Comparison of ENCODE assay signal across 8 mouse cellular contexts in the genomic region with DNA sequence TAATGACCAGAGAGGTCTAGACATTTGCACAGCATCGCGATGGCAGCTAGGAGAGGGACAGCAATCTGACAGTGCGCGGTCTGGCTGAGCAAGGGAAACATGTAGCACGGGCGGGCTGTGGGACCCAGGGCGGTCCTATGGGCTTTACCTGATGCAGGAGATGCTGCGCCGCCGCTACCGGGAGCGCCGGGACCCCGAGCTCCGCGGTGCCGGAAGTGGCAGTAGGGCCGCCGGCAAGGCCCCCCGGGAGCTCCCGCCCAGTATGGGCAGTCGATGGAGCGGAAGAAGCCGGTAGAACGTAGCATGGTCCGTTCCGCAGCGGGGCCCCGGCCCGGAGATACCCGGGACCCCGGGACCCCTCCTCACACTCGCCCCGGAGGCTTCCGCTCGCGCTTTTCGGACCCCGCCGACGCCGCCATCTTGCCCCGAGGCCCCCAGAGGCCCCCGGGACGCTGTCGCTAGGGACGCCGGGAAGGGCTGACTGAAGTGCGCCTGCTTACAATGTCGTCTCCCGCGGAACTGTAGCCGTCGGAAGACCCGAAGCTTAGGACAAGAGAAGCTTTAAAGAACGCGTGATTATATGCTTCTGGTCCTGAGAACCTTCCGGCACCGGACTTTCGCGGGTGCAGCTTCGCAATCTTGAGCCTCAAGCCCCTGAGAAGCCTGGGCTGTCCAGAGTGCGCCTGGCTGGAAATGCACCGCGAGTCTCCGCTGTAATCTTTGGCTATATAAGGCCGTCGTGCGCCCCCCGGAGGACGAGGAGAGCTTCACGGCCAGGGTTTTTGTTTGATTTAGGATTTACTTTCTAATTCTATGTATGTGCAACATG. TPM values are rescaled to one million over a fixed set of nuclear protein-coding genes. Genes with fewer than 3 reads are reported as not detected.
A peak's percentile ranks its signal among the peaks of the same experiment; 100 is the strongest.
DNase-seq lines count a peak whose midpoint lies in the region; ATAC-seq and TF ChIP-seq lines count a peak whose summit lies in the region.

A gene (minus strand): TSS at position 445 of the 829 bp plus-strand sequence.

- under 1% methylated on average over 72 of the region's 72 CpGs for WGBS in forebrain, embryonic 12.5 days
- WGBS in heart, postnatal 0 days, result under 1% methylated on average over 72 of the region's 72 CpGs
- under 1% methylated on average over 71 of the region's 72 CpGs for WGBS in liver, embryonic 16.5 days (ENCODE audit: insufficient replicate concordance)
- under 1% methylated on average over 72 of the region's 72 CpGs for WGBS in neural tube, embryonic 13.5 days

- H3K36me3 ChIP-seq in E14TG2a.4 (ENCODE audit: insufficient read depth, low read length), result peaks cover 46% of the 10 kb centered on the region
- no peaks in the 10 kb centered on the region for H3K36me3 ChIP-seq in forebrain, embryonic 12.5 days (replicated peaks)
- H3K36me3 ChIP-seq in heart, postnatal 0 days (replicated peaks; ENCODE audit: control insufficient read depth, insufficient read depth, low read length), result no peaks in the 10 kb centered on the region
- H3K36me3 ChIP-seq in liver, embryonic 16.5 days (ENCODE audit: control insufficient read depth, insufficient read depth), result peaks cover 5% of the 10 kb centered on the region; the same call in 1 of the 2 replicates
- no peaks in the 10 kb centered on the region; the same call in 1 of the 2 replicates for H3K36me3 ChIP-seq in neural tube, embryonic 13.5 days
- H3K36me3 ChIP-seq in testis, adult 2 months (ENCODE audit: control insufficient read depth, insufficient read depth, low read length), result no peaks in the 10 kb centered on the region

- peak; percentile 94 for DNase-seq in c-Kit-positive CD71-positive TER-119-positive erythroid progenitor cells, embryonic 14.5 days (ENCODE audit: low spot score)
- DNase-seq in heart, postnatal 0 days (ENCODE audit: low spot score), result peak; percentile 93
- peak; percentile 97 for DNase-seq in kidney, postnatal 4 days

- peak within 1 kb of the TSS; percentile 100 for H3K4me3 ChIP-seq in E14TG2a.4 (replicated peaks; ENCODE audit: low read length)
- H3K4me3 ChIP-seq in forebrain, embryonic 12.5 days (replicated peaks), result peak within 1 kb of the TSS; percentile 99
- H3K4me3 ChIP-seq in heart, postnatal 0 days (ENCODE audit: low read depth, low read length), result peak within 1 kb of the TSS; percentile 93
- H3K4me3 ChIP-seq in liver, embryonic 16.5 days (ENCODE audit: low read depth, low read length), result peak within 1 kb of the TSS; percentile 91
- peak within 1 kb of the TSS; percentile 95 for H3K4me3 ChIP-seq in neural tube, embryonic 13.5 days
- peak within 1 kb of the TSS; percentile 99 for H3K4me3 ChIP-seq in testis, adult 2 months (ENCODE audit: control insufficient read depth, low read depth, low read length)

- TF ChIP-seq POLR2A in testis, adult 2 months (IDR thresholded peaks at IDR 0.05; ENCODE audit: control insufficient read depth, low read depth, low read length), result peak; percentile 38

- peak; percentile 91 for TF ChIP-seq EP300 in heart, postnatal 0 days (IDR thresholded peaks at IDR 0.05; ENCODE audit: low read depth)

- peak; percentile 82 for ATAC-seq in forebrain, embryonic 12.5 days (ENCODE audit: low FRiP score)
- ATAC-seq in heart, postnatal 0 days (ENCODE audit: insufficient read depth, low read depth), result peak; percentile 87
- peak; percentile 81 for ATAC-seq in liver, embryonic 16.5 days (ENCODE audit: low read depth)
- peak; percentile 75 for ATAC-seq in neural tube, embryonic 13.5 days (ENCODE audit: low read depth)

- H3K4me2 ChIP-seq in forebrain, embryonic 12.5 days, result peak within 1 kb of the TSS; percentile 95
- H3K4me2 ChIP-seq in heart, postnatal 0 days (ENCODE audit: low read depth, low read length), result peak within 1 kb of the TSS; percentile 79
- peak within 1 kb of the TSS; percentile 74 for H3K4me2 ChIP-seq in liver, embryonic 16.5 days (ENCODE audit: low read depth, low read length)
- peak within 1 kb of the TSS; percentile 88 for H3K4me2 ChIP-seq in neural tube, embryonic 13.5 days

- peaks cover 75% of the 10 kb centered on the region for H3K4me1 ChIP-seq in E14TG2a.4 (replicated peaks; ENCODE audit: low read depth, low read length)
- H3K4me1 ChIP-seq in forebrain, embryonic 12.5 days, result peaks cover 43% of the 10 kb centered on the region
- peaks cover 14% of the 10 kb centered on the region; the same call in 1 of the 2 replicates for H3K4me1 ChIP-seq in heart, postnatal 0 days (ENCODE audit: control insufficient read depth, insufficient read depth)
- H3K4me1 ChIP-seq in liver, embryonic 16.5 days (ENCODE audit: control insufficient read depth, low read depth, low read length), result peaks cover 46% of the 10 kb centered on the region
- peaks cover 62% of the 10 kb centered on the region for H3K4me1 ChIP-seq in neural tube, embryonic 13.5 days (replicated peaks)
- H3K4me1 ChIP-seq in testis, adult 2 months (ENCODE audit: control insufficient read depth, insufficient read depth, low read length), result peaks cover 26% of the 10 kb centered on the region

- H3K27me3 ChIP-seq in E14TG2a.4 (ENCODE audit: insufficient read depth, low read length), result no peaks in the 10 kb centered on the region
- no peaks in the 10 kb centered on the region for H3K27me3 ChIP-seq in forebrain, embryonic 12.5 days
- no peaks in the 10 kb centered on the region for H3K27me3 ChIP-seq in heart, postnatal 0 days (ENCODE audit: control insufficient read depth, insufficient read depth, low read length)
- H3K27me3 ChIP-seq in liver, embryonic 16.5 days (ENCODE audit: control insufficient read depth, insufficient read depth, low read depth, low read length), result no peaks in the 10 kb centered on the region
- H3K27me3 ChIP-seq in neural tube, embryonic 13.5 days, result no peaks in the 10 kb centered on the region
- no peaks in the 10 kb centered on the region for H3K27me3 ChIP-seq in testis, adult 2 months (ENCODE audit: control insufficient read depth, insufficient read depth, low read length)

- no peaks in the 10 kb centered on the region for H3K9me3 ChIP-seq in E14TG2a.4 (ENCODE audit: low read length)
- no peaks in the 10 kb centered on the region for H3K9me3 ChIP-seq in forebrain, embryonic 12.5 days
- H3K9me3 ChIP-seq in heart, postnatal 0 days (replicated peaks; ENCODE audit: control insufficient read depth, low read length), result no peaks in the 10 kb centered on the region
- H3K9me3 ChIP-seq in liver, embryonic 16.5 days (replicated peaks; ENCODE audit: control insufficient read depth, low read length), result no peaks in the 10 kb centered on the region
- no peaks in the 10 kb centered on the region for H3K9me3 ChIP-seq in neural tube, embryonic 13.5 days

- TF ChIP-seq CTCF in E14TG2a.4 (conservative IDR thresholded peaks at IDR 0.05; ENCODE audit: low read length), result peak; percentile 73
- TF ChIP-seq CTCF in heart, postnatal 0 days (IDR thresholded peaks at IDR 0.05; ENCODE audit: low read depth), result peak; percentile 77
- peak; percentile 51; the same call in 1 of the 2 replicates for TF ChIP-seq CTCF in testis, adult 2 months (IDR thresholded peaks at IDR 0.05; ENCODE audit: control insufficient read depth, insufficient read depth, insufficient replicate concordance, low read depth, low read length)

- H3K27ac ChIP-seq in forebrain, embryonic 12.5 days, result peak within 1 kb of the TSS; percentile 91
- H3K27ac ChIP-seq in heart, postnatal 0 days (ENCODE audit: low read depth), result peak within 1 kb of the TSS; percentile 89
- peak within 1 kb of the TSS; percentile 90 for H3K27ac ChIP-seq in liver, embryonic 16.5 days (ENCODE audit: low read length)
- H3K27ac ChIP-seq in neural tube, embryonic 13.5 days (replicated peaks), result peak within 1 kb of the TSS; percentile 88
- H3K27ac ChIP-seq in testis, adult 2 months (ENCODE audit: control insufficient read depth, insufficient read depth, low read depth, low read length), result peak within 1 kb of the TSS; percentile 91

- H3K9ac ChIP-seq in forebrain, embryonic 12.5 days, result peak within 1 kb of the TSS; percentile 91
- peak within 1 kb of the TSS; percentile 94 for H3K9ac ChIP-seq in heart, postnatal 0 days (replicated peaks; ENCODE audit: low read depth, low read length)
- H3K9ac ChIP-seq in liver, embryonic 16.5 days (ENCODE audit: low read depth, low read length), result peak within 1 kb of the TSS; percentile 94
- peak within 1 kb of the TSS; percentile 92 for H3K9ac ChIP-seq in neural tube, embryonic 13.5 days

RNA-seq across cellular contexts. Expression of the gene that starts here (rescaled TPM):
- polyA plus RNA-seq in forebrain, embryonic 12.5 days (2016; fragmentation: Nextera tagmentation; extraction: Ambion mirVana), result 31.0 and 36.0 TPM in 2 replicates
- 13.1 and 17.6 TPM in 2 replicates for total RNA-seq in heart, postnatal 0 days (2014; rRNA removed; ENCODE audit: low replicate concordance)
- polyA plus RNA-seq in heart, postnatal 0 days (2015; fragmentation: Nextera tagmentation; extraction: Ambion mirVana), result 7.6 TPM in 2 replicates
- 10.9 and 12.1 TPM in 2 replicates for polyA plus RNA-seq in liver, embryonic 16.5 days (2015; fragmentation: Nextera tagmentation; extraction: Ambion mirVana)
- 26.8 and 28.0 TPM in 2 replicates for polyA plus RNA-seq in neural tube, embryonic 13.5 days (2015; fragmentation: Nextera tagmentation; extraction: Ambion mirVana)
- 201 and 214 TPM in 2 replicates for polyA plus RNA-seq in testis, adult 2 months (2012; rRNA removed)

Comparison
In these comparisons a context has a peak if more than half of its experiments do, and no peak if none do; other contexts are left out.
1. Peak in every context shown above with its lines: DNase-seq, ATAC-seq, H3K4me3 ChIP-seq and H3K27ac ChIP-seq.